Mouse (Mus musculus) kidney, adult 2 months (tissue): ENCODE results near the gene Zbtb22.

Source experiments
- CTCF ChIP-seq: fragments of 200-500 bp; conservative IDR thresholded peaks from 2 replicates; pipeline ENCODE4 v1.5.1; 2011; ENCODE audit warnings: low read depth, mild to moderate bottlenecking, control low read depth, low read length, moderate library complexity, mixed read lengths; ENCODE audit not compliant: insufficient read depth, insufficient read length
- POLR2A ChIP-seq: fragments of 200-500 bp; IDR thresholded peaks from one replicate; pipeline ENCODE4 v1.6.1; 2011; ENCODE audit warnings: low read depth, low read length, control low read depth

- TF ChIP-seq CTCF (no peak), POLR2A (no peak)
Measured at GRCm38 (mm10) chr17:33965082-33965845, 49.6 kb downstream of the Zbtb22 start.
